Mouse (Mus musculus): ENCODE measurements around the gene Kat7.

Gene Kat7

GRCm38 (mm10) chr11:95333209-95333608 lies 23.2 kb upstream of the Kat7 start:
- DNase-seq = no peak

GRCm38 (mm10) chr11:95330662-95331061 lies 20.6 kb upstream of the Kat7 start:
- peak; percentile 39 for DNase-seq

- DNase-seq = no peak
Measured at GRCm38 (mm10) chr11:95328629-95329028, 18.6 kb upstream of the Kat7 start.

GRCm38 (mm10) chr11:95326243-95326642 lies 16.2 kb upstream of the Kat7 start:
- DNase-seq = no peak

GRCm38 (mm10) chr11:95325832-95326231 lies 15.8 kb upstream of the Kat7 start:
- no peak for DNase-seq

- no peak for DNase-seq
Measured at GRCm38 (mm10) chr11:95324181-95324580, 14.1 kb upstream of the Kat7 start.

GRCm38 (mm10) chr11:95320010-95320409 lies 10.0 kb upstream of the Kat7 start:
- DNase-seq = peak; percentile 76

GRCm38 (mm10) chr11:95319506-95319905 lies 9.5 kb upstream of the Kat7 start:
- DNase-seq = peak; percentile 73

GRCm38 (mm10) chr11:95318116-95318515 lies 8.1 kb upstream of the Kat7 start:
- DNase-seq = peak; percentile 74

GRCm38 (mm10) chr11:95315215-95315955 lies 5.3 kb upstream of the Kat7 start:
- peak; percentile 79 for DNase-seq

GRCm38 (mm10) chr11:95311425-95311807 lies 1.4 kb upstream of the Kat7 start:
- DNase-seq = peak; percentile 81

GRCm38 (mm10) chr11:95310648-95311424 lies 790 bp upstream of the Kat7 start:
- peak; percentile 71 for DNase-seq

GRCm38 (mm10) chr11:95309510-95310006 lies 488 bp downstream of the Kat7 start:
- peak; percentile 100 for DNase-seq

GRCm38 (mm10) chr11:95307526-95307925 lies 2.5 kb downstream of the Kat7 start:
- DNase-seq = no peak

GRCm38 (mm10) chr11:95305600-95305999 lies 4.4 kb downstream of the Kat7 start:
- no peak for DNase-seq

- DNase-seq = no peak
Measured at GRCm38 (mm10) chr11:95301772-95302171, 8.3 kb downstream of the Kat7 start.

- no peak for DNase-seq
Measured at GRCm38 (mm10) chr11:95299886-95300285, 10.2 kb downstream of the Kat7 start.

GRCm38 (mm10) chr11:95298146-95298545 lies 11.9 kb downstream of the Kat7 start:
- no peak for DNase-seq

- no peak for DNase-seq
Measured at GRCm38 (mm10) chr11:95295736-95296135, 14.3 kb downstream of the Kat7 start.

- peak; percentile 93 for DNase-seq
Measured at GRCm38 (mm10) chr11:95293017-95293624, 16.9 kb downstream of the Kat7 start.

- DNase-seq = no peak
Measured at GRCm38 (mm10) chr11:95291998-95292397, 18.0 kb downstream of the Kat7 start.

GRCm38 (mm10) chr11:95282331-95282730 lies 27.7 kb downstream of the Kat7 start:
- no peak for DNase-seq

GRCm38 (mm10) chr11:95279061-95279659 lies 30.9 kb downstream of the Kat7 start:
- DNase-seq = no peak

All from heart, adult 11 months (tissue).